Mouse (Mus musculus) G1E-ER4 (cell line): ENCODE measurements around the gene Adamts18. TPM values are rescaled to one million over a fixed set of nuclear protein-coding genes. Genes with fewer than 3 reads are reported as not detected.

ENCODE experiments used
- GATA1 ChIP-seq: IDR thresholded peaks from one replicate; pipeline ENCODE4 v1.8.0; 2012; ENCODE audit warnings: low read length, inconsistent platforms
- polyA plus RNA-seq: library from polyadenylated mRNA; stranded (reverse); fragments of >175 nt; gene quantifications from 2 replicates; pipeline ENCODE4 v1.2.3, GENCODE M21; 2012

Adamts18 gene
- not detected in 2 replicates for polyA plus RNA-seq

GRCm38 (mm10) chr8:113848653-113849135, at the start of gene Adamts18:
Gene Adamts18, minus strand, starts transcription at chr8:113848738.
- no peak for TF ChIP-seq GATA1

- TF ChIP-seq GATA1: no peak
Measured at GRCm38 (mm10) chr8:113896446-113896845, 47.9 kb upstream of the Adamts18 start.

- TF ChIP-seq GATA1: no peak
Measured at GRCm38 (mm10) chr8:113891376-113891775, 42.8 kb upstream of the Adamts18 start.

- no peak for TF ChIP-seq GATA1
Measured at GRCm38 (mm10) chr8:113886509-113886908, 38.0 kb upstream of the Adamts18 start.

GRCm38 (mm10) chr8:113885101-113885500, 36.6 kb upstream of the Adamts18 start:
- no peak for TF ChIP-seq GATA1

GRCm38 (mm10) chr8:113883994-113884393, 35.5 kb upstream of the Adamts18 start:
- no peak for TF ChIP-seq GATA1

- no peak for TF ChIP-seq GATA1
Measured at GRCm38 (mm10) chr8:113882558-113882957, 34.0 kb upstream of the Adamts18 start.

GRCm38 (mm10) chr8:113878411-113879006, 30.0 kb upstream of the Adamts18 start:
- TF ChIP-seq GATA1: no peak

GRCm38 (mm10) chr8:113873446-113874120, 25.0 kb upstream of the Adamts18 start:
- no peak for TF ChIP-seq GATA1

- no peak for TF ChIP-seq GATA1
Measured at GRCm38 (mm10) chr8:113872436-113872835, 23.9 kb upstream of the Adamts18 start.

- TF ChIP-seq GATA1: no peak
Measured at GRCm38 (mm10) chr8:113866530-113866929, 18.0 kb upstream of the Adamts18 start.

- TF ChIP-seq GATA1: no peak
Measured at GRCm38 (mm10) chr8:113865326-113866093, 17.0 kb upstream of the Adamts18 start.

GRCm38 (mm10) chr8:113859890-113860683, 11.5 kb upstream of the Adamts18 start:
- no peak for TF ChIP-seq GATA1

GRCm38 (mm10) chr8:113858801-113859200, 10.3 kb upstream of the Adamts18 start:
- no peak for TF ChIP-seq GATA1

- TF ChIP-seq GATA1: no peak
Measured at GRCm38 (mm10) chr8:113854622-113855293, 6.2 kb upstream of the Adamts18 start.
